Mouse (Mus musculus): ENCODE data around the gene Mdk.

The Mdk gene

GRCm38 (mm10) chr2:91958701-91959457 is 26.8 kb upstream of the Mdk start:
- peak; percentile 77 for DNase-seq (ENCODE audit: low spot score)

GRCm38 (mm10) chr2:91958049-91958448 is 26.0 kb upstream of the Mdk start:
- no peak for DNase-seq (ENCODE audit: low spot score)

GRCm38 (mm10) chr2:91957096-91957495 is 25.0 kb upstream of the Mdk start:
- DNase-seq (ENCODE audit: low spot score): no peak

- DNase-seq (ENCODE audit: low spot score): no peak
These were observed 23.8 kb upstream of the Mdk start for GRCm38 (mm10) chr2:91955875-91956274.

- no peak for DNase-seq (ENCODE audit: low spot score)
These were observed 23.1 kb upstream of the Mdk start for GRCm38 (mm10) chr2:91955121-91955591.

GRCm38 (mm10) chr2:91953825-91954224 is 21.7 kb upstream of the Mdk start:
- DNase-seq (ENCODE audit: low spot score): no peak

GRCm38 (mm10) chr2:91950275-91951085 is 18.4 kb upstream of the Mdk start:
- peak; percentile 73 for DNase-seq (ENCODE audit: low spot score)

GRCm38 (mm10) chr2:91949411-91950274 is 17.5 kb upstream of the Mdk start:
- DNase-seq (ENCODE audit: low spot score): no peak

GRCm38 (mm10) chr2:91948792-91949241 is 16.7 kb upstream of the Mdk start:
- DNase-seq (ENCODE audit: low spot score): no peak

GRCm38 (mm10) chr2:91948151-91948509 is 16.0 kb upstream of the Mdk start:
- no peak for DNase-seq (ENCODE audit: low spot score)

- DNase-seq (ENCODE audit: low spot score): peak; percentile 36
These were observed 15.5 kb upstream of the Mdk start for GRCm38 (mm10) chr2:91947397-91948150.

- no peak for DNase-seq (ENCODE audit: low spot score)
These were observed 14.7 kb upstream of the Mdk start for GRCm38 (mm10) chr2:91946836-91947235.

- DNase-seq (ENCODE audit: low spot score): no peak
These were observed 13.4 kb upstream of the Mdk start, which contains the start of gene Gm9821 for GRCm38 (mm10) chr2:91945483-91945882. Gene Gm9821 (plus strand): TSS chr2:91945703.

- DNase-seq (ENCODE audit: low spot score): peak; percentile 89
These were observed 12.3 kb upstream of the Mdk start for GRCm38 (mm10) chr2:91944170-91944950.

GRCm38 (mm10) chr2:91942356-91942755 is 10.3 kb upstream of the Mdk start:
- peak; percentile 44 for DNase-seq (ENCODE audit: low spot score)

- DNase-seq (ENCODE audit: low spot score): no peak
These were observed 7.3 kb upstream of the Mdk start for GRCm38 (mm10) chr2:91939303-91939935.

- DNase-seq (ENCODE audit: low spot score): no peak
These were observed 4.1 kb upstream of the Mdk start for GRCm38 (mm10) chr2:91936154-91936553.

GRCm38 (mm10) chr2:91934826-91935525 is 2.9 kb upstream of the Mdk start:
- DNase-seq (ENCODE audit: low spot score): no peak

GRCm38 (mm10) chr2:91934016-91934415 is 1.9 kb upstream of the Mdk start:
- DNase-seq (ENCODE audit: low spot score): no peak
